Mouse (Mus musculus) liver, embryonic 14.5 days (tissue): Measurements from ENCODE around the gene Dnah8.

Source experiments
- CTCF ChIP-seq: IDR thresholded peaks from 2 replicates; pipeline ENCODE4 v1.5.1; 2016; ENCODE audit warnings: antibody characterized with exemption, low read depth, control low read depth
- EP300 ChIP-seq: IDR thresholded peaks from 2 replicates; pipeline ENCODE4 v1.6.1; 2016; ENCODE audit warnings: antibody characterized with exemption, low read depth

- TF ChIP-seq CTCF: peak; percentile 43
- TF ChIP-seq EP300: no peak
Measured at GRCm38 (mm10) chr17:30673023-30673422, 48.9 kb downstream of the Dnah8 start.
